Mouse (Mus musculus): Measurements from ENCODE around the gene Aldh8a1. TPM values are rescaled to one million over a fixed set of nuclear protein-coding genes. Genes with fewer than 3 reads are reported as not detected.

The Aldh8a1 gene
- 0.07 TPM in 1 of 2 replicates, not detected in the other for polyA plus RNA-seq (2015; fragmentation: Nextera tagmentation; extraction: Ambion mirVana)

DNA sequence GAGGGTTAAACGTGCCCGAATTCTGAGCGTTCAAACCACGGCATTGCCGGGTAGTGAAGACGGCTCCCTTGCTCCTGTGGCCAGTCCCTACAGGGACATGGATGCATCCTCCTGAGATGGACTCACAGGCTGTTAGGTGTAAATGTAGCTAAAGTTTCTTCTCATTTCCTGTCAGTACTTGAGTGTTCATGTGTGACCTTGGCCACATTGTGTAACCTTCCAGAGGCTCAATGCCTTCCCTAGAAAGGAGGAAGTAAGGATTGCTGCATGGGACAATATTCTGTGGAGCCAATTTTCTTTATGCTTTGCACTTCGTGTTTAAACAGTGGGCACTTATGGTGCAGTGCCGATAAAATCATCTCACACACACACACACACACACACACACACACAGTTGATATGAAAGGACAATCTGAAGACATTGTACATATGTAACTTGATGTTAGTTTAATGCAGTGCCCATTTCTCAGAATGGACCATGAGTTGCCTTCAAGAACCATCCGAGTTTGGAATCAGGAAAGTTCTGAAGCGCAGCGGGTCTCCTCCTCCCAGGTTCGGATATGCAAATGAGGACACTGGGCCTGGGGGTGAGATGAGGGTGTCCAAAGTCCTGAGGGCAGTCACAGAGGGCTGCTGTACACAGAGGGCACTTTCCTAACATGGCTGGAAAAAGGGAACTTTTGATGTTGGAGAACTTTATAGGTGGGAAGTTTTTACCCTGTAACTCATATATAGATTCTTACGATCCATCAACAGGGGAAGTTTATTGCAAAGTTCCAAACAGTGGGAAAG is at the start of gene Aldh8a1:
TSS of gene Aldh8a1 (plus strand) at position 610 of the 792 bp plus-strand sequence.

Other genes starting within 250 kb of the Aldh8a1 start
- gene Myb, start 216.3 kb upstream of the Aldh8a1 start, polyA plus RNA-seq (2015; fragmentation: Nextera tagmentation; extraction: Ambion mirVana) = 0.14 and 0.24 TPM in 2 replicates
- gene Hbs1l, start 81.3 kb upstream of the Aldh8a1 start, polyA plus RNA-seq (2015; fragmentation: Nextera tagmentation; extraction: Ambion mirVana) = 38.8 and 41.9 TPM in 2 replicates
- not detected in 2 replicates for gene 1700020N01Rik, start 215.9 kb downstream of the Aldh8a1 start, polyA plus RNA-seq (2015; fragmentation: Nextera tagmentation; extraction: Ambion mirVana)